Mouse (Mus musculus): ENCODE measurements around the gene Tigd3. TPM values are rescaled to one million over a fixed set of nuclear protein-coding genes. Genes with fewer than 3 reads are reported as not detected.

The Tigd3 gene
- polyA plus RNA-seq, 1 experiment, result 4.0 TPM

DNA sequence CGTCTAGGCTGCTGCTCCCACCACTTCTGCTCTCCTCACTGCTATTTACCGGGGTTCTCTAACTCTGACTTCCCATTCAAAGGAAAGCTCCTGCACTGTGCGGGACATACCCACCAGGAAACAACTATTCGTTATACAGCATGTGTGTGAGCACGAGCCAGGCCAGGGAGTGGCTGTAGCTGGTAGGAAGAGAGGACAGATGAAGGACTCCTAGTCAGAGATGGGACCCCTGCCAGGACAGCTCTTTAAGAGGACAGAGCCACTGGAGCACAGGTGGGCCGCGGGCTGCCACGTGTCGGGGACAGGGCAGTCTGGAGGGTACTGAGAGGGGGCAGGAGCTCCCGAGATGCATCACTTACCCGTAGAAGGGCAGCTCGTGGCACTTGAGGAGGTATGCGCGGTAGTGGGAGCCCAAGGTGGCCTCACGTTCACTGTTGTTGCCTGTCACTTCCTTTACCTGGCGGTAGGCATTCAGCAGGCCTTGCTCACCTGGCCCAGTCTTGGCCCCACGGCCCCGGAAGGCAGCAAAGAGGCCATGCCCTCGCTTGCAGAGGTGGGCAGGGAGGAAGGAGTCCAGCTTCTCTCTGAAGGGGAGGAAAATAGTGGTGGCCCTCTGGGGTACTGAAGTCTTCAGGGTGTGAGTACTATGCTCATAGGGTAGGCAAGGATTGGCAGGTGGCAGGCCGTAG, 29.1 kb downstream of the Tigd3 start:
- DNase-seq, result no peak
- no peak for TF ChIP-seq POLR2A (IDR thresholded peaks at IDR 0.05; ENCODE audit: control insufficient read depth, extremely low read depth, insufficient read depth, low read length, poor library complexity)
- TF ChIP-seq CTCF (IDR thresholded peaks at IDR 0.05; ENCODE audit: borderline replicate concordance, control insufficient read depth, extremely low read depth, insufficient read depth, low read length, poor library complexity), result no peak
- H3K4me1 ChIP-seq (replicated peaks; ENCODE audit: control insufficient read depth, insufficient read depth, low read length), result no peaks in the 10 kb centered on the region
- H3K4me3 ChIP-seq (ENCODE audit: control insufficient read depth, insufficient read depth, low read length), result no peak overlapping the region
- H3K27me3 ChIP-seq (ENCODE audit: control insufficient read depth, insufficient read depth, low read length), result no peaks in the 10 kb centered on the region
- 96% methylated on average over 20 of the region's 20 CpGs for WGBS
- H3K36me3 ChIP-seq (ENCODE audit: control insufficient read depth, insufficient read depth, low read length), result peaks cover 72% of the 10 kb centered on the region
- H3K27ac ChIP-seq (ENCODE audit: control insufficient read depth, insufficient read depth, low read length), result no peak overlapping the region

DNA sequence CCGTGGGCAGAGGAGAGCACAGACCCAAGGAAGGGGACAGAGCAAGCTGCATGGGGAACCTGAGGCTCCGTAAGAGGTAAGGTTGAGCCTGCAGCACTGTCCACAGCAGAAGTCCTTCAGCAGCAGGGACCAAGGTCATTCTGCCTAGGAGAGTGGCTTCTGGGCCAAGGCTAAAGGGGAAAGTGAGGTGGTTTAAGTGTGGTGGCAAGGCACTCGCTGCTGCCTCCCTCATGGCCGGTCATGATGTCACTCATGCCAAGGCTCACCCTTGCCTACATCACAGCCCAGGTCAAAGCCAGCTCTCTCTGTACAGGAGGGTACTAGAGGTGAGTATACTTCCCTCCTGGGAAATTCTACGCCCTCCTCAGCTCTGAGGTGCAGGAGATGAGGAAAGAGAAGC, 30.2 kb downstream of the Tigd3 start:
- Histone ChIP-seq H3K27me3 (ENCODE audit: control insufficient read depth, insufficient read depth, low read length) (no peaks in the 10 kb centered on the region), H3K4me3 (ENCODE audit: control insufficient read depth, insufficient read depth, low read length) (no peak overlapping the region), H3K4me1 (replicated peaks; ENCODE audit: control insufficient read depth, insufficient read depth, low read length) (no peaks in the 10 kb centered on the region), H3K36me3 (ENCODE audit: control insufficient read depth, insufficient read depth, low read length) (peaks cover 72% of the 10 kb centered on the region), H3K27ac (ENCODE audit: control insufficient read depth, insufficient read depth, low read length) (no peak overlapping the region)
- WGBS, result over 99% methylated on average over 5 of the region's 5 CpGs
- DNase-seq, result no peak
- TF ChIP-seq CTCF (IDR thresholded peaks at IDR 0.05; ENCODE audit: borderline replicate concordance, control insufficient read depth, extremely low read depth, insufficient read depth, low read length, poor library complexity) (no peak), POLR2A (IDR thresholded peaks at IDR 0.05; ENCODE audit: control insufficient read depth, extremely low read depth, insufficient read depth, low read length, poor library complexity) (no peak)

DNA sequence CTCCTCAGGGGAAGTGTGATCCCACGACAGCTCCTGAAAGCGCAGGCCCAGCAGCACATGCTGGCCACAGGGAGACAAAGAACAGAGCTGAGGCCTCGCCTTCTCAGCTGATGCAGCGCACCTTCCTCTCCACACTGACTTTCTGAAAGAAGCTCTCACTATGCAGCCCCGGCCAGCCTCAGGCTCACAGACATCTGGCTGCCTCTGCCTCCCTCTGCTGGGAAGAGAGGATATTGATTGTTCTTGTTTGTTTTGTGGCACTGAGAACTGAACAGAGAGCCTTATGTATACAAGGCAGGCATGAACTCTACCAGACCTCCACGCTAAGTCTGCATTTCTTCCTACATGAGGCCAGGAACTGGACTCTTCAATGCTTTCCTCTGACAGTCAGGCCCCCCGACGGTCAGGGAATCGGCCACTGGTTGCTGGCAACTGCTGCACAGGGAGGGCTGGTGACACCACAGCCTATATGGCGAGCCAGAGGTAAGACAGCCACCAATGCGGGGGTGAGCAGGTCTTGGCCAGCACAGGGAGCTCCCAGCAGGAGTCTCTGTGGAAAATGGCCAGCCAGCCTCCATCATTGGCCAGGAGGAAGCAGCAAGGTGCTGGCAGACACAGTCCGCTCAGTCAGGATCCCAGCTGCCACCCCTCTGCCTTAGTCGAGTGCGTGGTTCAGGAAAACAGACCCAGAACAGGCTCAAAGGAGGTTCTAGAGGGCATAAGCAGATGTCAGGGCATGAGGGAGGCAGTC, 31.4 kb downstream of the Tigd3 start:
- TF ChIP-seq POLR2A (IDR thresholded peaks at IDR 0.05; ENCODE audit: control insufficient read depth, extremely low read depth, insufficient read depth, low read length, poor library complexity) (no peak), CTCF (IDR thresholded peaks at IDR 0.05; ENCODE audit: borderline replicate concordance, control insufficient read depth, extremely low read depth, insufficient read depth, low read length, poor library complexity) (no peak)
- no peaks in the 10 kb centered on the region for H3K27me3 ChIP-seq (ENCODE audit: control insufficient read depth, insufficient read depth, low read length)
- peaks cover 74% of the 10 kb centered on the region for H3K36me3 ChIP-seq (ENCODE audit: control insufficient read depth, insufficient read depth, low read length)
- no peak overlapping the region for H3K27ac ChIP-seq (ENCODE audit: control insufficient read depth, insufficient read depth, low read length)
- 99% methylated on average over 14 of the region's 14 CpGs for WGBS
- no peak overlapping the region for H3K4me3 ChIP-seq (ENCODE audit: control insufficient read depth, insufficient read depth, low read length)
- H3K4me1 ChIP-seq (replicated peaks; ENCODE audit: control insufficient read depth, insufficient read depth, low read length), result no peaks in the 10 kb centered on the region
- no peak for DNase-seq

DNA sequence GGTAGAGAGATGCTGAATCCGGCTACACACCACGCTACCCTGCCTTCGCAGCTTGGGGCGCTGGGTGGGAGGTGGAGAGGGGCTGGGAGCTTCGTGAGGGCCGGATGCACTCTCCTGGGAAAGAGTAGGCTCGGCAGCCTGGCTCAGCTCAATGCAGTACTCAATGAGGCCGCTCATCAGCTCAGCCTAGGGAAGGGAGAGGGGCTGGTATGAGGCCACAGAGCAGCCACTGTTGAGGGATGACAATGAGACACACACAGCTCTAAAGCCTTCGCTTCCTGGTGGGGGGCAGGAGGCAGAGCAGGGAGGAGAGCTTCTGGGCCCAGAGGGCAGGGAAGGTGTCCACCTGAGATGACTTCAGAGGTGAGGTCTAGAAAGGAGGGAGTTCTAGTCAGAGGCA, 37.3 kb downstream of the Tigd3 start:
- TF ChIP-seq POLR2A (IDR thresholded peaks at IDR 0.05; ENCODE audit: control insufficient read depth, extremely low read depth, insufficient read depth, low read length, poor library complexity), result no peak
- no peak for TF ChIP-seq CTCF (IDR thresholded peaks at IDR 0.05; ENCODE audit: borderline replicate concordance, control insufficient read depth, extremely low read depth, insufficient read depth, low read length, poor library complexity)
- H3K4me3 ChIP-seq (ENCODE audit: control insufficient read depth, insufficient read depth, low read length), result no peak overlapping the region
- H3K27me3 ChIP-seq (ENCODE audit: control insufficient read depth, insufficient read depth, low read length), result no peaks in the 10 kb centered on the region
- H3K27ac ChIP-seq (ENCODE audit: control insufficient read depth, insufficient read depth, low read length), result no peak overlapping the region
- H3K36me3 ChIP-seq (ENCODE audit: control insufficient read depth, insufficient read depth, low read length), result peaks cover 79% of the 10 kb centered on the region
- no peak for DNase-seq
- no peaks in the 10 kb centered on the region for H3K4me1 ChIP-seq (replicated peaks; ENCODE audit: control insufficient read depth, insufficient read depth, low read length)
- 97% methylated on average over 9 of the region's 9 CpGs for WGBS

DNA sequence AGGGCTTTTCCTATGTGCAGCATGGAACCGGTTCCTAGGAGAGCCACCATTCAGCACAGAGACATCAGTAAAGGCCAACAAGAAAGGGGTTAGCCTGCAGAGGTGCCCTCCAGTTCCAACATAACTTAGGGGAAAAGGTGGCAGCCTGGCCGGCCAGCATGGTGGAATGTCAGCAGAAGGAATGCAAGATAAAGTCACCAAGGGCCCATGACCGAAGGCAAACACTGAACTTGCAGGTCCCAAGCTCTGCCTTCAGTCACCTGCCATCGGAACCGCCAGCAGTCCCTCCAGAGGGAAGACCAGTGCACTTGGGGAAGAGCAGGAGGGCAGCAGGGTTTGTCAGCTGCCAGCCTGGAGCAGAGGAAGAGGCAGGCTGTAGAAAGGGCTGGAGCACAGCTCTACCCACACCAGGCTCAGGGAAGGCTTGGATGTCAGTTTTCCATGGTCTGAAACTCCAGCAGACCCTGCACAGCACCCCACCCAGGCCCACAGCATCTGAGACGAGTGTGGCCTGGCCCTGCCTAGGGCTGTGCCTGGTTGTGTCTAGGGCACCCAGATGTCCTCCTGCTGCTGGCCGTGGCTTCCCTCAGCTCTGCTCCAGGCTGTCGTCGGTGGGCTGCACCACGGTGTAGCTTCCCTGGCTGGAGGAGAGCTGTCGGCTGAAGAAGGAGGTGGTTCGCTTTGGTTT, 41.8 kb downstream of the Tigd3 start:
- H3K27me3 ChIP-seq (ENCODE audit: control insufficient read depth, insufficient read depth, low read length), result no peaks in the 10 kb centered on the region
- H3K36me3 ChIP-seq (ENCODE audit: control insufficient read depth, insufficient read depth, low read length), result peaks cover 43% of the 10 kb centered on the region
- H3K4me3 ChIP-seq (ENCODE audit: control insufficient read depth, insufficient read depth, low read length), result no peak overlapping the region
- peaks cover 34% of the 10 kb centered on the region for H3K4me1 ChIP-seq (replicated peaks; ENCODE audit: control insufficient read depth, insufficient read depth, low read length)
- WGBS, result 96% methylated on average over 12 of the region's 12 CpGs
- TF ChIP-seq POLR2A (IDR thresholded peaks at IDR 0.05; ENCODE audit: control insufficient read depth, extremely low read depth, insufficient read depth, low read length, poor library complexity) (no peak), CTCF (IDR thresholded peaks at IDR 0.05; ENCODE audit: borderline replicate concordance, control insufficient read depth, extremely low read depth, insufficient read depth, low read length, poor library complexity) (no peak)
- no peak overlapping the region for H3K27ac ChIP-seq (ENCODE audit: control insufficient read depth, insufficient read depth, low read length)
- no peak for DNase-seq

DNA sequence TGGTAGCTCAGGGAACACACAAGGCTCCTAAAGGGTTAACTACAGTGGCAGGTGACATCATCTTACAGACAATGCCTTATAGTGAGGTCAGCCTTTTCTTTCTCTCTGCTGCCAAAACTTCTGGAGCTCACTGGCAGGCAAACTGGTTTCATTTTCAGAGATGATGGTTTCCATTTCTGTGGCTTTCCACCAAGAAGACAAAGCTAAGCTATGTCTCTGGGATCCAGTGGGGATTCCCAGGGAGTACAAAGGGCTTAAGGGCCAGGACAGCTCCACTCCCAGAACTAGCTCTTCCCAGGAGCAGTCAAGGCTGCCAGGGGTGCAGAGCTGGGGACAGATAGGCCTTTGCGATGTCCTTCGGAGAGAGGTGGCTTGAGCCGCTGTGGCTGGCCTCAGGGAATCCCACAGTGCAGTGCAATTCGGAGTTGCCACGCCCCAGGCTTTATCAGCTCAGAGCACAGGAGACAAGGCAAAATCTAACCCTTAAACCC, 42.4 kb downstream of the Tigd3 start:
- 91% methylated on average over 5 of the region's 5 CpGs for WGBS

More for the DNA sequence above, 42.4 kb downstream of the Tigd3 start:
- no peak for DNase-seq
- TF ChIP-seq CTCF (IDR thresholded peaks at IDR 0.05; ENCODE audit: borderline replicate concordance, control insufficient read depth, extremely low read depth, insufficient read depth, low read length, poor library complexity) (no peak), POLR2A (IDR thresholded peaks at IDR 0.05; ENCODE audit: control insufficient read depth, extremely low read depth, insufficient read depth, low read length, poor library complexity) (no peak)
- H3K4me3 ChIP-seq (ENCODE audit: control insufficient read depth, insufficient read depth, low read length), result no peak overlapping the region
- no peaks in the 10 kb centered on the region for H3K27me3 ChIP-seq (ENCODE audit: control insufficient read depth, insufficient read depth, low read length)
- peaks cover 40% of the 10 kb centered on the region for H3K36me3 ChIP-seq (ENCODE audit: control insufficient read depth, insufficient read depth, low read length)
- H3K4me1 ChIP-seq (replicated peaks; ENCODE audit: control insufficient read depth, insufficient read depth, low read length), result peaks cover 40% of the 10 kb centered on the region
- no peak overlapping the region for H3K27ac ChIP-seq (ENCODE audit: control insufficient read depth, insufficient read depth, low read length)
